Mouse (Mus musculus) ES-Bruce4 (cell line): ENCODE results near the gene 1700022I11Rik.

ENCODE experiments used
- CTCF ChIP-seq: IDR thresholded peaks from one replicate; pipeline ENCODE4 v1.8.1; 2011; ENCODE audit warnings: low read depth, low read length
- EP300 ChIP-seq: IDR thresholded peaks from 2 replicates; pipeline ENCODE4 v1.6.1; 2011; ENCODE audit warnings: low read depth, low read length; ENCODE audit not compliant: insufficient read depth
- POLR2A ChIP-seq: IDR thresholded peaks from one replicate; pipeline ENCODE4 v1.8.1; 2011; ENCODE audit warnings: low read length; ENCODE audit not compliant: insufficient read depth

- TF ChIP-seq CTCF: peak; percentile 56
- no peak for TF ChIP-seq EP300
- no peak for TF ChIP-seq POLR2A
Measured at GRCm38 (mm10) chr4:42928209-42928608, 41.2 kb upstream of the 1700022I11Rik start.
